Mouse (Mus musculus) embryonic facial prominence, embryonic 10.5 days (tissue): ENCODE data around the gene Dpagt1. TPM values are rescaled to one million over a fixed set of nuclear protein-coding genes. Genes with fewer than 3 reads are reported as not detected.
A peak's percentile ranks its signal among the peaks of the same experiment; 100 is the strongest.

Source experiments
- DNase-seq: peaks from one replicate; pipeline ENCODE4 v3.0.0-alpha.2; 2017; ENCODE audit warnings: low spot score
- H3K27ac ChIP-seq: fragments of 300-500 bp; sonication (generic); replicated peaks from 2 replicates; pipeline ENCODE4 v1.5.1; 2016; ENCODE audit warnings: mild to moderate bottlenecking
- H3K27me3 ChIP-seq: fragments of 300-500 bp; sonication (generic); replicated peaks from 2 replicates; pipeline ENCODE4 v1.6.1; 2016; ENCODE audit warnings: low read depth, mild to moderate bottlenecking; ENCODE audit not compliant: poor library complexity, severe bottlenecking
- H3K36me3 ChIP-seq: fragments of 300-500 bp; sonication (generic); replicated peaks from 2 replicates; pipeline ENCODE4 v1.6.1; 2016; ENCODE audit warnings: mild to moderate bottlenecking, moderate library complexity
- H3K4me1 ChIP-seq: fragments of 300-500 bp; sonication (generic); 2 replicates; pipeline ENCODE4 v1.6.1; 2016
- H3K4me3 ChIP-seq: fragments of 300-500 bp; sonication (generic); 2 replicates; pipeline ENCODE4 v1.5.1; 2016; ENCODE audit warnings: mild to moderate bottlenecking, moderate library complexity
- H3K9me3 ChIP-seq: fragments of 300-500 bp; sonication (generic); 2 replicates; pipeline ENCODE4 v1.6.1; 2016; ENCODE audit warnings: mild to moderate bottlenecking
- WGBS: fragments of 180-500 bp; shearing (Covaris S2); methylation state at CpG from one replicate; pipeline ENCODE4 v1.1.7; 2016; 5-methylcytosine and 5-hydroxymethylcytosine counted together
- microRNA-seq: library from miRNA; unstranded; fragments of <30 nt; microRNA quantifications from one replicate; pipeline ENCODE4, GENCODE M21; 2017
- polyA plus RNA-seq: library from polyadenylated mRNA; unstranded; fragments of >200 nt; fragmentation: Nextera tagmentation; extraction: Ambion mirVana; gene quantifications from 2 replicates; pipeline ENCODE4 v1.2.1, GENCODE M21; 2016

The Dpagt1 gene
- polyA plus RNA-seq, 1 experiment from 2014 or later, result 53.9 TPM

DNA sequence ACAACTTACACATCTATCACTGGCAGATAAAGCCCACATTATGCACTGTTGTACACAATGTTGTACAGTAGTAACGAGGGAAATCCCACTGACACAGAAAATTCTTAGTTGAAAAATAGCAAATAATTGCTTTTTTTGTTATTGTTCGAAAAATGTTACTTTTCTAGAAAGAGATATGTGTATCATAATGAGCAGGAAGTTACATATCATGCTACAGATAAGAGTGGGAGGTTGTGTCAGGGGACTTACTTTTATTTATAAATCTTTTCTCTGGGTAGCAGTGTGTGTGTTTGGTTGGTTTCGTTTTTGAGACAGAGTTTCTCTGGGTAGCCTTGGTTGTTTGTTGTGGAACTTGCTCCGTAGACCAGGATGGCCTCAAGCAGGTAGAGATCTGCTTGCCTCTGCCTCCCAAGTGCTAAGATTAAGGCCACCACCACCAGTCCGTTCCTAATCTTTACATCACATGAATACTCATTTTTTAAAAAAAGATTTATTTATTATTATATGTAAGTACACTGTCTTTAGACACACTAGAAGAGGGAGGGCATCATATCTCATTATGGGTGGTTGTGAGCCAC, 52.4 kb downstream of the Dpagt1 start:
- WGBS, result 90% methylated on average over 5 of the region's 5 CpGs
- Histone ChIP-seq H3K36me3 (peaks cover 29% of the 10 kb centered on the region), H3K27me3 (no peaks in the 10 kb centered on the region), H3K9me3 (no peaks in the 10 kb centered on the region), H3K4me1 (peaks cover 26% of the 10 kb centered on the region), H3K27ac (peak overlapping the region; percentile 93), H3K4me3 (peak overlapping the region; percentile 88)
- DNase-seq, result no peak

DNA sequence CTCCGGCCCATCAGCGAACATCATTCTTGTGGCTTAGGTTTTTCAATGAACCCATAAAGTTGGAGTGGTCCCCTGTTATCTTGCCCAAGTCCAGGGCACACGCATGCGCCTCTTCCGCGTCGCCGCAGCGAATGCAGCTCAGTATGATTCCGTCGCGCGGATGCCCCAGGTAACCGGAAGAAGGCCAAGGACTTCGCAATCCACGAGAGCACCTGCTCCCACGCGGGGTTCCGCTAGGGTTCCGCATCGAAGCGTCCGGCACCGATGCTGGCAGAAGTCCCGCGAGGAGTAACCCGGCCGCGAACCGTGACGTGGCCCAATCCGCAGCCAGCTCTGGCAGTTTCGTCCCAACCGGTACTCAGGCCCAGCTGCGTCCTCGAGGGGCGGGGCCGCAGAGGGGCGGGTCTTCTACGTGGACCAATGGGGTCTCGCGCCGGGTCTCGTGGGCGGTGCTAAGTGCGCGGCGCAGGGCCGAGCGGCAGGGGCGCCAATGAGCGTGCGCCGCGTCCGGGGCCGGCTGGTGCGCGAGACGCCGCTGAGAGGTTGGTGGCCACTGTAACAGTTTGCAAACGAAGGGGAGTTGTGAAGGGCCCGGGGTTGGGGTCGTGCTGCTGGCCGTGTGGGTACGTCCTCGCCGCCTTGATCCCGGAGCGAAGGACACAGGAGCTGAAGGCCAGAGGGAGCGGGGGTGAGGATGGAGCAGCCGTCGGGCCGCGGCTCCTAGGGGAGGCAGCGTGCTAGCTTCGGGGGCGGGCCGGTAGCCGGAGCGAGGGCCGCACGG, 53.4 kb downstream of the Dpagt1 start, which contains the start of gene Hyou1:
Gene Hyou1 (plus strand): TSS at position 437 of the 781 bp plus-strand sequence.
- WGBS, result under 1% methylated on average over 83 of the region's 83 CpGs
- Histone ChIP-seq H3K27ac (peak within 1 kb of the TSS; percentile 93), H3K4me1 (peaks cover 26% of the 10 kb centered on the region), H3K9me3 (no peaks in the 10 kb centered on the region), H3K27me3 (no peaks in the 10 kb centered on the region), H3K36me3 (peaks cover 39% of the 10 kb centered on the region), H3K4me3 (peak within 1 kb of the TSS; percentile 88)
- peak; percentile 100 for DNase-seq

DNA sequence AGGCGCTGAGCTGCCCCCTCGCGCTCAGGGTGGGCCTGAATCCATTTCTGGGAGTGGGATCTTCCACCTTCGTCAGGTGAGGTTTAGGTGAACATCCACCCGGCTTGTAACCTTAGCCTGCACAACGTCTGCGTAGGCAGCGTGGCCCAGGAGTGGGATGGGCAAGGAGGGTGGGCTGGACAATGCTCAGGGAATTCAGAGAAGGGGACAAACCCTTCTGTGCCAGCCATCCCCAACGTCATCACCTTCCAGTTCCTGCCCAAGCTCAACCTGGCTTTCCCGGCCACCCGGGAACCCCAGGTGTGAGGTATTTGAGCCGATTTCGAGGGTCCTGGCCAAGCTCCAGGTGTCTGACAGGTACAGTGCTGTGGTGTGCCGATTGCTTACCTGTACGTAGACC, 54.0 kb downstream of the Dpagt1 start:
- Histone ChIP-seq H3K27me3 (no peaks in the 10 kb centered on the region), H3K4me1 (peaks cover 26% of the 10 kb centered on the region), H3K36me3 (peaks cover 45% of the 10 kb centered on the region), H3K4me3 (peak overlapping the region; percentile 88), H3K27ac (peak overlapping the region; percentile 93), H3K9me3 (no peaks in the 10 kb centered on the region)
- WGBS, result 9% methylated on average over 15 of the region's 15 CpGs
- DNase-seq, result no peak

Small RNA genes within 50 kb of the gene (microRNA-seq; reads per million reads assigned to microRNA genes)
- not detected for gene Gm44335

Other genes starting within 250 kb of the Dpagt1 start
- gene Mfrp, start 224.3 kb upstream of the Dpagt1 start, polyA plus RNA-seq, result 0.09 and 0.12 TPM in 2 replicates
- gene C1qtnf5, start 218.8 kb upstream of the Dpagt1 start, polyA plus RNA-seq, result 0.27 and 0.75 TPM in 2 replicates
- gene Gm49380, start 212.5 kb upstream of the Dpagt1 start, polyA plus RNA-seq, result 0.31 and 0.49 TPM in 2 replicates
- gene Rnf26, start 212.5 kb upstream of the Dpagt1 start, polyA plus RNA-seq, result 80.1 and 80.9 TPM in 2 replicates
- 11.2 and 12.3 TPM in 2 replicates for gene Mcam, start 191.6 kb upstream of the Dpagt1 start, polyA plus RNA-seq
- gene Cbl, start 92.0 kb upstream of the Dpagt1 start, polyA plus RNA-seq, result 25.4 and 25.5 TPM in 2 replicates
- gene Ccdc153, start 85.3 kb upstream of the Dpagt1 start, polyA plus RNA-seq, result not detected in 2 replicates
- gene Pdzd3, start 74.5 kb upstream of the Dpagt1 start, polyA plus RNA-seq, result 0.09 TPM in 1 of 2 replicates, not detected in the other
- gene Nlrx1, start 57.4 kb upstream of the Dpagt1 start, polyA plus RNA-seq, result 1.9 and 2.4 TPM in 2 replicates
- 2.6 and 3.1 TPM in 2 replicates for gene Abcg4, start 37.4 kb upstream of the Dpagt1 start, polyA plus RNA-seq
- 29.6 and 31.4 TPM in 2 replicates for gene Hinfp, start 20.3 kb upstream of the Dpagt1 start, polyA plus RNA-seq
- 6.8 and 7.8 TPM in 2 replicates for gene C2cd2l, start 5.7 kb upstream of the Dpagt1 start, polyA plus RNA-seq
- 601 and 615 TPM in 2 replicates for gene H2afx, start 8.7 kb downstream of the Dpagt1 start, polyA plus RNA-seq
- gene Hmbs, start 18.2 kb downstream of the Dpagt1 start, polyA plus RNA-seq, result 167 and 175 TPM in 2 replicates
- gene Vps11, start 35.7 kb downstream of the Dpagt1 start, polyA plus RNA-seq, result 30.7 and 30.9 TPM in 2 replicates
- 43.8 and 46.7 TPM in 2 replicates for gene Hyou1, start 53.5 kb downstream of the Dpagt1 start, polyA plus RNA-seq
- gene Slc37a4, start 70.8 kb downstream of the Dpagt1 start, polyA plus RNA-seq, result 13.4 and 16.1 TPM in 2 replicates
- 2,417 and 2,419 TPM in 2 replicates for gene Rps25, start 81.1 kb downstream of the Dpagt1 start, polyA plus RNA-seq
- gene Trappc4, start 81.6 kb downstream of the Dpagt1 start, polyA plus RNA-seq, result 178 and 179 TPM in 2 replicates
- gene Ccdc84, start 92.5 kb downstream of the Dpagt1 start, polyA plus RNA-seq, result 21.6 and 28.4 TPM in 2 replicates
- not detected in 2 replicates for gene Foxr1, start 115.1 kb downstream of the Dpagt1 start, polyA plus RNA-seq
- gene Upk2, start 129.0 kb downstream of the Dpagt1 start, polyA plus RNA-seq, result 0.41 and 0.59 TPM in 2 replicates
- 7.4 and 7.7 TPM in 2 replicates for gene Bcl9l, start 156.8 kb downstream of the Dpagt1 start, polyA plus RNA-seq
- gene Cxcr5, start 235.9 kb downstream of the Dpagt1 start, polyA plus RNA-seq, result not detected in 2 replicates